12 mouse cellular contexts compared by ENCODE assay signal in the genomic region with DNA sequence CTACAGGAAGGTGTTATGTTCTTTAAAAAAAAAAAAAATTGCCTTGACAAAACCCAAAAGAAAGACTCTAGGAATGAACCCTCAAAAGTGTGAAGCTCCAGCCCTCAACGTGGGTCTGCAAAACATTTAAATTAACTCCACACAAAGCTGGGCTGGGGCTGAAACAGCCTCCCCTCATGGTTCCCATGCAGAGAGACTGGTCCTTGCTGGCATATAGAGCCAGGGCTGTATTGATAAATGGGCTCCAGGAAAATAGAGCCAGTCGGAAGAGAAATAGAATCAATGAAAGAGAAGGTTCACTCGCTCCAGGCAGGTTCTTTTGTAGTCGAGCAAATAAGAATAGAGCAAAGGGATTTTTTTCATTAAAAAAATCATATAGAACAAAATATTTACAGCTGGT.
DNase-seq lines count a peak whose midpoint lies in the region; ATAC-seq and TF ChIP-seq lines count a peak whose summit lies in the region.
"Had no signal": no experiment of that assay in that cellular context is flagged by ENCODE, and none has a peak within 500 bp of the region (broad histone marks: within the 10 kb centered on the region; RNA-seq: fewer than 3 reads in every experiment).

No protein-coding gene starts in this region.

- H3K27ac ChIP-seq in forebrain, embryonic 15.5 days (replicated peaks) = peak overlapping the region; percentile 82
- no peak overlapping the region for H3K27ac ChIP-seq in forebrain, embryonic 12.5 days
- H3K27ac ChIP-seq in left cerebral cortex, adult 2 months = peak overlapping the region; percentile 24
- H3K27ac ChIP-seq in forebrain, embryonic 16.5 days (ENCODE audit: low read length) = peak overlapping the region; percentile 65
- H3K27ac ChIP-seq in neural tube, embryonic 14.5 days (ENCODE audit: low read depth, low read length) = no peak overlapping the region
- H3K27ac ChIP-seq: embryonic facial prominence, embryonic 15.5 days; gastrocnemius, adult 2 months; intestine, embryonic 15.5 days had no signal

- TF ChIP-seq CTCF in left cerebral cortex, adult 2 months (IDR thresholded peaks at IDR 0.05) = no peak

- intact Hi-C loops in left cerebral cortex, adult 2 months (cut with DNase I) = loop anchor here (5.0 kb wide), 1 partner anchor 73 kb away; no protein-coding TSS in a partner anchor
- intact Hi-C loops in left cerebral cortex, postnatal 14 days (cut with DNase I) = no loop called here

- peak; percentile 60; the same call in 1 of the 2 replicates for ATAC-seq in forebrain, embryonic 15.5 days (replicated peaks)
- no peak for ATAC-seq in forebrain, embryonic 12.5 days (ENCODE audit: low FRiP score)
- peak; percentile 64 for ATAC-seq in forebrain, embryonic 16.5 days
- peak; percentile 71 for ATAC-seq in neural tube, embryonic 14.5 days (ENCODE audit: low read depth)
- ATAC-seq in CD4-positive, CD25-positive, alpha-beta regulatory T cell, adult 4 months = no peak
- ATAC-seq: intestine, embryonic 15.5 days had no signal

- no peak overlapping the region for H3K4me2 ChIP-seq in forebrain, embryonic 15.5 days (replicated peaks)
- H3K4me2 ChIP-seq in forebrain, embryonic 12.5 days = no peak overlapping the region
- no peak overlapping the region for H3K4me2 ChIP-seq in forebrain, embryonic 16.5 days (ENCODE audit: low read length)
- H3K4me2 ChIP-seq in neural tube, embryonic 14.5 days (ENCODE audit: low read depth, low read length) = no peak overlapping the region
- H3K4me2 ChIP-seq: heart, embryonic 12.5 days; intestine, embryonic 15.5 days had no signal

- no peaks in the 10 kb centered on the region for H3K9me3 ChIP-seq in forebrain, embryonic 15.5 days
- H3K9me3 ChIP-seq in forebrain, embryonic 12.5 days = no peaks in the 10 kb centered on the region
- no peaks in the 10 kb centered on the region for H3K9me3 ChIP-seq in forebrain, embryonic 16.5 days (ENCODE audit: control insufficient read depth, low read length)
- no peaks in the 10 kb centered on the region for H3K9me3 ChIP-seq in neural tube, embryonic 14.5 days (ENCODE audit: control insufficient read depth, low read length)
- H3K9me3 ChIP-seq: embryonic facial prominence, embryonic 15.5 days; heart, embryonic 12.5 days; intestine, embryonic 15.5 days had no signal

- H3K36me3 ChIP-seq in forebrain, embryonic 15.5 days = no peaks in the 10 kb centered on the region
- H3K36me3 ChIP-seq in forebrain, embryonic 12.5 days (replicated peaks) = no peaks in the 10 kb centered on the region
- H3K36me3 ChIP-seq in forebrain, embryonic 16.5 days (ENCODE audit: control insufficient read depth, insufficient read depth) = no peaks in the 10 kb centered on the region
- no peaks in the 10 kb centered on the region for H3K36me3 ChIP-seq in neural tube, embryonic 14.5 days (ENCODE audit: control insufficient read depth, insufficient read depth, low read length)
- H3K36me3 ChIP-seq: embryonic facial prominence, embryonic 15.5 days; heart, embryonic 12.5 days; intestine, embryonic 15.5 days had no signal

- peaks cover 25% of the 10 kb centered on the region for H3K4me1 ChIP-seq in forebrain, embryonic 15.5 days
- peaks cover 8% of the 10 kb centered on the region for H3K4me1 ChIP-seq in forebrain, embryonic 12.5 days
- peaks cover 17% of the 10 kb centered on the region for H3K4me1 ChIP-seq in forebrain, embryonic 16.5 days (replicated peaks; ENCODE audit: control insufficient read depth, insufficient read depth, low read length)
- no peaks in the 10 kb centered on the region for H3K4me1 ChIP-seq in neural tube, embryonic 14.5 days (ENCODE audit: control insufficient read depth, insufficient read depth, low read length)
- H3K4me1 ChIP-seq: heart, embryonic 12.5 days; intestine, embryonic 15.5 days had no signal

- no peak overlapping the region for H3K4me3 ChIP-seq in forebrain, embryonic 15.5 days
- H3K4me3 ChIP-seq in forebrain, embryonic 12.5 days (replicated peaks) = no peak overlapping the region
- H3K4me3 ChIP-seq in left cerebral cortex, adult 2 months = no peak overlapping the region
- no peak overlapping the region for H3K4me3 ChIP-seq in forebrain, embryonic 16.5 days (replicated peaks; ENCODE audit: low read length)
- H3K4me3 ChIP-seq in neural tube, embryonic 14.5 days (ENCODE audit: low read depth, low read length) = no peak overlapping the region
- H3K4me3 ChIP-seq: embryonic facial prominence, embryonic 15.5 days; erythroblast, embryonic 14.5 days; heart, embryonic 12.5 days; intestine, embryonic 15.5 days had no signal

- 19% methylated on average over 4 of the region's 4 CpGs for WGBS in forebrain, embryonic 15.5 days
- 36% methylated on average over 4 of the region's 4 CpGs for WGBS in forebrain, embryonic 12.5 days
- WGBS in forebrain, embryonic 16.5 days = 14% methylated on average over 4 of the region's 4 CpGs
- WGBS in neural tube, embryonic 14.5 days = 20% methylated on average over 4 of the region's 4 CpGs

- no peak for DNase-seq in left cerebral cortex, adult 2 months (ENCODE audit: extremely low spot score in 1 of 2, low spot score in 2 of 2)
- DNase-seq in left cerebral cortex, postnatal 14 days (ENCODE audit: low spot score in 2 of 2) = no peak

- no peaks in the 10 kb centered on the region for H3K27me3 ChIP-seq in forebrain, embryonic 15.5 days
- H3K27me3 ChIP-seq in forebrain, embryonic 12.5 days = no peaks in the 10 kb centered on the region
- H3K27me3 ChIP-seq in forebrain, embryonic 16.5 days (replicated peaks; ENCODE audit: control insufficient read depth, insufficient read depth, low read length) = no peaks in the 10 kb centered on the region
- H3K27me3 ChIP-seq in neural tube, embryonic 14.5 days (ENCODE audit: control insufficient read depth, insufficient read depth, low read length) = no peaks in the 10 kb centered on the region
- H3K27me3 ChIP-seq: embryonic facial prominence, embryonic 15.5 days; heart, embryonic 12.5 days; intestine, embryonic 15.5 days had no signal

- H3K9ac ChIP-seq in forebrain, embryonic 15.5 days (replicated peaks) = no peak overlapping the region
- no peak overlapping the region for H3K9ac ChIP-seq in forebrain, embryonic 12.5 days
- no peak overlapping the region for H3K9ac ChIP-seq in forebrain, embryonic 16.5 days (replicated peaks; ENCODE audit: low read depth, low read length)
- no peak overlapping the region for H3K9ac ChIP-seq in neural tube, embryonic 14.5 days (replicated peaks; ENCODE audit: low read depth, low read length)
- H3K9ac ChIP-seq: embryonic facial prominence, embryonic 15.5 days; heart, embryonic 12.5 days; intestine, embryonic 15.5 days had no signal

Comparison
In these comparisons a context has a peak if more than half of its experiments do, and no peak if none do; other contexts are left out.
1. ATAC-seq: peak in forebrain, embryonic 15.5 days (single experiment), forebrain, embryonic 16.5 days (single experiment) and neural tube, embryonic 14.5 days (single experiment); none in forebrain, embryonic 12.5 days (single experiment) and CD4-positive, CD25-positive, alpha-beta regulatory T cell, adult 4 months (single experiment).
2. H3K27ac ChIP-seq: peak in forebrain, embryonic 15.5 days (single experiment), left cerebral cortex, adult 2 months (single experiment) and forebrain, embryonic 16.5 days (single experiment); none in forebrain, embryonic 12.5 days (single experiment) and neural tube, embryonic 14.5 days (single experiment).